Mouse (Mus musculus): ENCODE results near the gene Gm21921. TPM values are rescaled to one million over a fixed set of nuclear protein-coding genes. Genes with fewer than 3 reads are reported as not detected.
"Not testable (repeated sequence)": the region's sequence is repeated elsewhere in the genome, so short reads cannot be mapped to it uniquely, and the experiment has no call there.

Gm21921 gene
- not detected in 2 replicates for polyA plus RNA-seq (2014; fragmentation: Nextera tagmentation; extraction: Ambion mirVana)

DNA sequence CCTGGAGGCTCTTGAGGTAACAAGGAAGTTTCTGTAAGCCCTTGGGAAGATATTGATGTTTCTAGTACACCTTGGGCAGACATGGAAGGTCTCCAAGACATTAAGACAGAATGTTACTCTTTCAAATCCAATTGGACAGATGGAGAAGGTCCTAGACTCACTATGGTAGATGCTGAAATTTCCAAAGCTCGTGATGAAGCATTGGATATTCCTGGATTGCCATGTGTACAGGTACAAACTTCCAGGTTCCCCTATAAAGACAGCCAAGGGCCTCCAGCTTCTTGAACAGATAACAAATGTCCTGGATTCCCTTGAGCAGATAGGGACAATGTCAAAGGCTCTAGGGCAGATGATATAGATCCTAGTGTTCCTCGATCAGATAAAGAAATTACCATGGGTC is at the start of gene Gm21921:
Gm21921 (minus strand) TSS at position 101 of the 400 bp plus-strand sequence.
- no CpG with 5 or more reads among the region's 2 CpGs for WGBS

More for the DNA sequence above, at the start of gene Gm21921:
- not testable (repeated sequence) for ATAC-seq (replicated peaks; ENCODE audit: insufficient number of reproducible peaks, low FRiP score, low TSS enrichment, low read depth); H3K4me1 ChIP-seq (ENCODE audit: control insufficient read depth, insufficient read depth, low read length); H3K4me3 ChIP-seq (ENCODE audit: low read depth, low read length); H3K36me3 ChIP-seq (replicated peaks; ENCODE audit: control insufficient read depth, insufficient read depth, low read depth, low read length); H3K27ac ChIP-seq (replicated peaks; ENCODE audit: low read depth, low read length); H3K9ac ChIP-seq (replicated peaks; ENCODE audit: low read length); H3K27me3 ChIP-seq (ENCODE audit: control insufficient read depth, insufficient read depth, low read length); DNase-seq (ENCODE audit: low spot score); H3K4me2 ChIP-seq (ENCODE audit: low read depth, low read length); H3K9me3 ChIP-seq (replicated peaks; ENCODE audit: control insufficient read depth, low read length)

All from embryonic facial prominence, embryonic 11.5 days (tissue).